Mouse (Mus musculus) liver, embryonic 13.5 days (tissue): ENCODE results near the gene Atp13a3. TPM values are rescaled to one million over a fixed set of nuclear protein-coding genes. Genes with fewer than 3 reads are reported as not detected.

Experiments
- ATAC-seq: fragments of 200-750 bp; cut with Nextera tagmentation; 2 replicates; pipeline ENCODE4 v1.8.0; 2017; ENCODE audit warnings: low read depth, mild to moderate bottlenecking, moderate number of reproducible peaks, moderate library complexity
- DNase-seq: peaks from one replicate; pipeline ENCODE4 v3.0.0; 2022
- H3K27ac ChIP-seq: fragments of 300-500 bp; sonication (generic); 2 replicates; pipeline ENCODE4 v1.5.1; 2015; ENCODE audit warnings: moderate library complexity, mild to moderate bottlenecking, inconsistent platforms
- H3K27me3 ChIP-seq: fragments of 300-500 bp; sonication (generic); 2 replicates; pipeline ENCODE4 v1.6.1; 2015; ENCODE audit warnings: mild to moderate bottlenecking, inconsistent platforms
- H3K36me3 ChIP-seq: fragments of 300-500 bp; sonication (generic); 2 replicates; pipeline ENCODE4 v1.6.1; 2015; ENCODE audit warnings: mild to moderate bottlenecking, inconsistent platforms
- H3K4me1 ChIP-seq: fragments of 300-500 bp; sonication (generic); replicated peaks from 2 replicates; pipeline ENCODE4 v1.6.1; 2015; ENCODE audit warnings: inconsistent platforms
- H3K4me2 ChIP-seq: fragments of 300-500 bp; sonication (generic); 2 replicates; pipeline ENCODE4 v1.6.1; 2015; ENCODE audit warnings: inconsistent platforms, mild to moderate bottlenecking, moderate library complexity
- H3K4me3 ChIP-seq: fragments of 300-500 bp; sonication (generic); replicated peaks from 2 replicates; pipeline ENCODE4 v1.5.1; 2015; ENCODE audit warnings: mild to moderate bottlenecking, inconsistent platforms
- H3K9ac ChIP-seq: fragments of 300-500 bp; sonication (generic); 2 replicates; pipeline ENCODE4 v1.6.1; 2015; ENCODE audit warnings: mild to moderate bottlenecking, inconsistent platforms
- H3K9me3 ChIP-seq: fragments of 300-500 bp; sonication (generic); replicated peaks from 2 replicates; pipeline ENCODE4 v1.6.1; 2016; ENCODE audit warnings: inconsistent platforms
- WGBS: fragments of 180-500 bp; shearing (Covaris S2); methylation state at CpG from one replicate; pipeline ENCODE4 v1.1.7; 2015; ENCODE audit not compliant: insufficient replicate concordance; 5-methylcytosine and 5-hydroxymethylcytosine counted together
- polyA plus RNA-seq: library from polyadenylated mRNA; unstranded; fragments of >200 nt; fragmentation: Nextera tagmentation; extraction: Ambion mirVana; gene quantifications from 2 replicates; pipeline ENCODE4 v1.2.1, GENCODE M21; 2015

Atp13a3 gene
- polyA plus RNA-seq, 1 experiment from 2014 or later: 7.6 TPM

GRCm38 (mm10) chr16:30436276-30436675, 30.5 kb upstream of the Atp13a3 start:
- 80% methylated on average over 7 of the region's 7 CpGs for WGBS
- Histone ChIP-seq H3K9me3 (peaks cover 7% of the 10 kb centered on the region; the same call in 1 of the 2 replicates), H3K27me3 (no peaks in the 10 kb centered on the region), H3K27ac (no peak overlapping the region), H3K9ac (no peak overlapping the region), H3K36me3 (no peaks in the 10 kb centered on the region), H3K4me2 (no peak overlapping the region), H3K4me1 (peaks cover 28% of the 10 kb centered on the region), H3K4me3 (no peak overlapping the region)
- ATAC-seq (no peak), DNase-seq (no peak)

- no peak overlapping the region for H3K4me3 ChIP-seq
- no peak overlapping the region for H3K9ac ChIP-seq
- 64% methylated on average over 4 of the region's 4 CpGs for WGBS
- H3K27ac ChIP-seq: no peak overlapping the region
- ATAC-seq: no peak
- no peak for DNase-seq
- H3K36me3 ChIP-seq: no peaks in the 10 kb centered on the region
- peaks cover 7% of the 10 kb centered on the region; the same call in 1 of the 2 replicates for H3K9me3 ChIP-seq
- H3K4me2 ChIP-seq: no peak overlapping the region
- H3K4me1 ChIP-seq: peaks cover 37% of the 10 kb centered on the region
- no peaks in the 10 kb centered on the region for H3K27me3 ChIP-seq
These were observed 29.6 kb upstream of the Atp13a3 start for GRCm38 (mm10) chr16:30435393-30435792.

GRCm38 (mm10) chr16:30433148-30433547, 27.4 kb upstream of the Atp13a3 start:
- Histone ChIP-seq H3K4me1 (peaks cover 51% of the 10 kb centered on the region), H3K27ac (no peak overlapping the region), H3K9me3 (peaks cover 7% of the 10 kb centered on the region; the same call in 1 of the 2 replicates), H3K9ac (no peak overlapping the region), H3K4me3 (no peak overlapping the region), H3K36me3 (no peaks in the 10 kb centered on the region), H3K4me2 (no peak overlapping the region), H3K27me3 (no peaks in the 10 kb centered on the region)
- peak; percentile 27; the same call in 1 of the 2 replicates for ATAC-seq
- WGBS: 65% methylated on average over 3 of the region's 3 CpGs
- no peak for DNase-seq

- Histone ChIP-seq H3K4me2 (no peak overlapping the region), H3K36me3 (no peaks in the 10 kb centered on the region), H3K9ac (no peak overlapping the region), H3K27me3 (no peaks in the 10 kb centered on the region), H3K27ac (no peak overlapping the region), H3K9me3 (peaks cover 7% of the 10 kb centered on the region; the same call in 1 of the 2 replicates), H3K4me1 (peaks cover 52% of the 10 kb centered on the region), H3K4me3 (no peak overlapping the region)
- ATAC-seq: no peak
- WGBS: 58% methylated on average over 2 of the region's 2 CpGs
- no peak for DNase-seq
These were observed 26.3 kb upstream of the Atp13a3 start for GRCm38 (mm10) chr16:30432111-30432510.

- no peak overlapping the region for H3K9ac ChIP-seq
- WGBS: 59% methylated on average over 2 of the region's 2 CpGs
- no peaks in the 10 kb centered on the region for H3K36me3 ChIP-seq
- DNase-seq: no peak
- peaks cover 67% of the 10 kb centered on the region for H3K4me1 ChIP-seq
- H3K27me3 ChIP-seq: no peaks in the 10 kb centered on the region
- H3K27ac ChIP-seq: peak overlapping the region; percentile 55; the same call in 1 of the 2 replicates
- no peak overlapping the region for H3K4me3 ChIP-seq
- H3K9me3 ChIP-seq: peaks cover 7% of the 10 kb centered on the region; the same call in 1 of the 2 replicates
- no peak overlapping the region for H3K4me2 ChIP-seq
- ATAC-seq: no peak; the same call in 1 of the 2 replicates
These were observed 24.8 kb upstream of the Atp13a3 start for GRCm38 (mm10) chr16:30430512-30431088.

GRCm38 (mm10) chr16:30428753-30429260, 23.0 kb upstream of the Atp13a3 start:
- H3K9ac ChIP-seq: no peak overlapping the region
- peaks cover 79% of the 10 kb centered on the region for H3K4me1 ChIP-seq
- H3K9me3 ChIP-seq: peaks cover 7% of the 10 kb centered on the region; the same call in 1 of the 2 replicates
- H3K27me3 ChIP-seq: no peaks in the 10 kb centered on the region
- no peaks in the 10 kb centered on the region for H3K36me3 ChIP-seq
- no peak overlapping the region for H3K4me3 ChIP-seq
- no peak for DNase-seq
- no peak overlapping the region for H3K4me2 ChIP-seq
- no peak for ATAC-seq
- 56% methylated on average over 4 of the region's 4 CpGs for WGBS
- H3K27ac ChIP-seq: no peak overlapping the region

GRCm38 (mm10) chr16:30427466-30427865, 21.7 kb upstream of the Atp13a3 start:
- WGBS: 80% methylated on average over 4 of the region's 4 CpGs
- H3K27ac ChIP-seq: no peak overlapping the region

GRCm38 (mm10) chr16:30427003-30427402, 21.2 kb upstream of the Atp13a3 start:
- Histone ChIP-seq H3K4me1 (peaks cover 65% of the 10 kb centered on the region), H3K27me3 (no peaks in the 10 kb centered on the region), H3K36me3 (no peaks in the 10 kb centered on the region), H3K9ac (no peak overlapping the region), H3K27ac (peak overlapping the region; percentile 18; the same call in 1 of the 2 replicates), H3K4me3 (no peak overlapping the region), H3K4me2 (no peak overlapping the region), H3K9me3 (no peaks in the 10 kb centered on the region)
- ATAC-seq (no peak), DNase-seq (no peak)
- 74% methylated on average over 5 of the region's 5 CpGs for WGBS

More at GRCm38 (mm10) chr16:30427466-30427865, 21.7 kb upstream of the Atp13a3 start:
- Histone ChIP-seq H3K9me3 (no peaks in the 10 kb centered on the region), H3K4me3 (no peak overlapping the region), H3K4me1 (peaks cover 69% of the 10 kb centered on the region), H3K27me3 (no peaks in the 10 kb centered on the region), H3K4me2 (no peak overlapping the region), H3K36me3 (no peaks in the 10 kb centered on the region), H3K9ac (no peak overlapping the region)
- ATAC-seq (no peak), DNase-seq (no peak)

- no peak overlapping the region for H3K4me3 ChIP-seq
- DNase-seq (peak; percentile 48), ATAC-seq (peak; percentile 93)
- no peak overlapping the region for H3K4me2 ChIP-seq
- no peaks in the 10 kb centered on the region for H3K36me3 ChIP-seq
- H3K4me1 ChIP-seq: peaks cover 54% of the 10 kb centered on the region
- WGBS: 10% methylated on average over 1 of the region's 1 CpGs
- peak overlapping the region; percentile 51 for H3K27ac ChIP-seq
- no peaks in the 10 kb centered on the region for H3K9me3 ChIP-seq
- no peak overlapping the region; the same call in 1 of the 2 replicates for H3K9ac ChIP-seq
- no peaks in the 10 kb centered on the region for H3K27me3 ChIP-seq
These were observed 20.2 kb upstream of the Atp13a3 start for GRCm38 (mm10) chr16:30425980-30426379.

GRCm38 (mm10) chr16:30424053-30424452, 18.3 kb upstream of the Atp13a3 start:
- 54% methylated on average over 5 of the region's 5 CpGs for WGBS
- DNase-seq (no peak), ATAC-seq (no peak)
- Histone ChIP-seq H3K36me3 (no peaks in the 10 kb centered on the region), H3K27me3 (no peaks in the 10 kb centered on the region), H3K27ac (no peak overlapping the region), H3K9ac (no peak overlapping the region), H3K4me2 (no peak overlapping the region), H3K9me3 (no peaks in the 10 kb centered on the region), H3K4me1 (peaks cover 38% of the 10 kb centered on the region), H3K4me3 (no peak overlapping the region)

GRCm38 (mm10) chr16:30416707-30417106, 10.9 kb upstream of the Atp13a3 start:
- Histone ChIP-seq H3K27me3 (no peaks in the 10 kb centered on the region), H3K4me3 (no peak overlapping the region), H3K9me3 (no peaks in the 10 kb centered on the region), H3K4me1 (peaks cover 1% of the 10 kb centered on the region), H3K27ac (no peak overlapping the region), H3K4me2 (no peak overlapping the region), H3K9ac (no peak overlapping the region), H3K36me3 (no peaks in the 10 kb centered on the region)
- DNase-seq (no peak), ATAC-seq (no peak)
- WGBS: 72% methylated on average over 2 of the region's 2 CpGs

- H3K27ac ChIP-seq: no peak overlapping the region
- no peak for DNase-seq
- 57% methylated on average over 5 of the region's 5 CpGs for WGBS
These were observed 10.5 kb upstream of the Atp13a3 start for GRCm38 (mm10) chr16:30416284-30416683.

More at GRCm38 (mm10) chr16:30416284-30416683, 10.5 kb upstream of the Atp13a3 start:
- no peak overlapping the region for H3K4me2 ChIP-seq
- H3K4me3 ChIP-seq: no peak overlapping the region
- no peak overlapping the region for H3K9ac ChIP-seq
- H3K36me3 ChIP-seq: no peaks in the 10 kb centered on the region
- no peak for ATAC-seq
- no peaks in the 10 kb centered on the region for H3K27me3 ChIP-seq
- peaks cover 6% of the 10 kb centered on the region for H3K4me1 ChIP-seq
- H3K9me3 ChIP-seq: no peaks in the 10 kb centered on the region
